Comparison of ENCODE assay signal across 30 mouse cellular contexts in the genomic region with DNA sequence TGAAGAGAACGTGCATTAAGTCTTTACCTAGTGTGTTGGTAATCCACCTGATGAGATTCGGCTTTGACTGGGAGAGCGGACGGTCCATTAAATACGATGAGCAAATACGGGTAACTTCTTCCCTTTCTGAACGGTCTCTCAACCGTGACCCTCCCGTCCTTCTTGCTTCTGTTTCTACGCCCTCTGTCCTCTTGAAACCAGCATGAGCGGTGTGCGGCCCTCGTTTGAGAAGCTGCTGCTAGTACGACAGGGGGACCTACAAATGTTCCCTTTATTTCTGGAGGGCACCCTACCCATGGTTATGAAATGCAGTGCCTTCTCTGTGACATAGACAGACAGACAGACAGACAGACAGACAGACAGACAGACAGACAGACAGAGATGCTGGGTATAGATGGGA. TPM values are rescaled to one million over a fixed set of nuclear protein-coding genes. Genes with fewer than 3 reads are reported as not detected.
"Had no signal": no experiment of that assay in that cellular context is flagged by ENCODE, and none has a peak within 500 bp of the region (broad histone marks: within the 10 kb centered on the region; RNA-seq: fewer than 3 reads in every experiment).

No protein-coding gene starts in this region.

- H3K9me3 ChIP-seq: limb, embryonic 10.5 days; limb, embryonic 12.5 days; limb, embryonic 13.5 days; limb, embryonic 15.5 days; liver, embryonic 12.5 days; liver, embryonic 13.5 days; liver, embryonic 15.5 days; lung, embryonic 15.5 days; megakaryocyte, embryonic 14.5 days; midbrain, embryonic 10.5 days; midbrain, embryonic 12.5 days; midbrain, embryonic 13.5 days; midbrain, embryonic 15.5 days; neural tube, embryonic 12.5 days had no signal

- H3K27me3 ChIP-seq: limb, embryonic 12.5 days; limb, embryonic 13.5 days; limb, embryonic 15.5 days; liver, embryonic 12.5 days; liver, embryonic 13.5 days; liver, embryonic 15.5 days; lung, embryonic 15.5 days; megakaryocyte, embryonic 14.5 days; midbrain, embryonic 12.5 days; midbrain, embryonic 13.5 days; midbrain, embryonic 15.5 days; neural tube, embryonic 12.5 days had no signal

- H3K4me2 ChIP-seq: limb, embryonic 12.5 days; limb, embryonic 13.5 days; limb, embryonic 15.5 days; liver, embryonic 11.5 days; liver, embryonic 12.5 days; liver, embryonic 13.5 days; liver, embryonic 15.5 days; lung, embryonic 14.5 days; lung, embryonic 15.5 days; midbrain, embryonic 12.5 days; midbrain, embryonic 13.5 days; midbrain, embryonic 15.5 days; neural tube, embryonic 12.5 days had no signal

- H3K4me1 ChIP-seq: limb, embryonic 10.5 days; limb, embryonic 12.5 days; limb, embryonic 13.5 days; limb, embryonic 15.5 days; liver, embryonic 12.5 days; liver, embryonic 13.5 days; liver, embryonic 15.5 days; lung, embryonic 15.5 days; megakaryocyte, embryonic 14.5 days; midbrain, embryonic 10.5 days; midbrain, embryonic 12.5 days; midbrain, embryonic 13.5 days; midbrain, embryonic 15.5 days; neural tube, embryonic 12.5 days had no signal

- H3K4me3 ChIP-seq: limb, embryonic 10.5 days; limb, embryonic 12.5 days; limb, embryonic 13.5 days; limb, embryonic 15.5 days; liver, embryonic 12.5 days; liver, embryonic 13.5 days; liver, embryonic 15.5 days; lung, embryonic 15.5 days; megakaryocyte, embryonic 14.5 days; midbrain, embryonic 10.5 days; midbrain, embryonic 12.5 days; midbrain, embryonic 13.5 days; midbrain, embryonic 15.5 days; myocyte; neural tube, embryonic 12.5 days had no signal

- DNase-seq: left cerebral cortex, postnatal 4 days; liver; liver, embryonic 13.5 days; liver, postnatal 0 days; lung, adult 18-20 months; lung, adult 2 months; lung, embryonic 14.5 days; lung, postnatal 10 days; lung, postnatal 14 days; lung, postnatal 36 days; lung, postnatal 4 days had no signal

- H3K9ac ChIP-seq: limb, embryonic 12.5 days; limb, embryonic 13.5 days; limb, embryonic 15.5 days; liver, embryonic 12.5 days; liver, embryonic 13.5 days; liver, embryonic 14.5 days; liver, embryonic 15.5 days; liver, postnatal 0 days; lung, embryonic 14.5 days; lung, embryonic 15.5 days; midbrain, embryonic 12.5 days; midbrain, embryonic 13.5 days; midbrain, embryonic 15.5 days; neural tube, embryonic 12.5 days had no signal

- ATAC-seq: liver, embryonic 12.5 days; liver, postnatal 0 days; lung, postnatal 0 days; midbrain, embryonic 13.5 days; midbrain, embryonic 15.5 days; midbrain, embryonic 16.5 days had no signal

- H3K27ac ChIP-seq: limb, embryonic 10.5 days; limb, embryonic 12.5 days; limb, embryonic 13.5 days; limb, embryonic 15.5 days; liver, embryonic 12.5 days; liver, embryonic 13.5 days; liver, embryonic 14.5 days; liver, embryonic 15.5 days; lung, embryonic 15.5 days; macrophage; midbrain, embryonic 10.5 days; midbrain, embryonic 12.5 days; midbrain, embryonic 13.5 days; midbrain, embryonic 15.5 days; neural tube, embryonic 12.5 days had no signal

RNA-seq across cellular contexts. Expression of gene Pcsk9, which starts 54.5 kb away (rescaled TPM):
- polyA plus RNA-seq: macrophage had no signal
